Mouse (Mus musculus) embryonic facial prominence, embryonic 10.5 days (tissue): ENCODE results near the gene Arid1b. TPM values are rescaled to one million over a fixed set of nuclear protein-coding genes. Genes with fewer than 3 reads are reported as not detected.

Source experiments
- DNase-seq: peaks from one replicate; pipeline ENCODE4 v3.0.0-alpha.2; 2017; ENCODE audit warnings: low spot score
- H3K27ac ChIP-seq: fragments of 300-500 bp; sonication (generic); replicated peaks from 2 replicates; pipeline ENCODE4 v1.5.1; 2016; ENCODE audit warnings: mild to moderate bottlenecking
- H3K27me3 ChIP-seq: fragments of 300-500 bp; sonication (generic); replicated peaks from 2 replicates; pipeline ENCODE4 v1.6.1; 2016; ENCODE audit warnings: low read depth, mild to moderate bottlenecking; ENCODE audit not compliant: poor library complexity, severe bottlenecking
- H3K36me3 ChIP-seq: fragments of 300-500 bp; sonication (generic); replicated peaks from 2 replicates; pipeline ENCODE4 v1.6.1; 2016; ENCODE audit warnings: mild to moderate bottlenecking, moderate library complexity
- H3K4me1 ChIP-seq: fragments of 300-500 bp; sonication (generic); 2 replicates; pipeline ENCODE4 v1.6.1; 2016
- H3K4me3 ChIP-seq: fragments of 300-500 bp; sonication (generic); 2 replicates; pipeline ENCODE4 v1.5.1; 2016; ENCODE audit warnings: mild to moderate bottlenecking, moderate library complexity
- H3K9me3 ChIP-seq: fragments of 300-500 bp; sonication (generic); 2 replicates; pipeline ENCODE4 v1.6.1; 2016; ENCODE audit warnings: mild to moderate bottlenecking
- WGBS: fragments of 180-500 bp; shearing (Covaris S2); methylation state at CpG from one replicate; pipeline ENCODE4 v1.1.7; 2016; 5-methylcytosine and 5-hydroxymethylcytosine counted together
- polyA plus RNA-seq: library from polyadenylated mRNA; unstranded; fragments of >200 nt; fragmentation: Nextera tagmentation; extraction: Ambion mirVana; gene quantifications from 2 replicates; pipeline ENCODE4 v1.2.1, GENCODE M21; 2016

Arid1b gene
- polyA plus RNA-seq, 1 experiment from 2014 or later, result 12.4 TPM

DNA sequence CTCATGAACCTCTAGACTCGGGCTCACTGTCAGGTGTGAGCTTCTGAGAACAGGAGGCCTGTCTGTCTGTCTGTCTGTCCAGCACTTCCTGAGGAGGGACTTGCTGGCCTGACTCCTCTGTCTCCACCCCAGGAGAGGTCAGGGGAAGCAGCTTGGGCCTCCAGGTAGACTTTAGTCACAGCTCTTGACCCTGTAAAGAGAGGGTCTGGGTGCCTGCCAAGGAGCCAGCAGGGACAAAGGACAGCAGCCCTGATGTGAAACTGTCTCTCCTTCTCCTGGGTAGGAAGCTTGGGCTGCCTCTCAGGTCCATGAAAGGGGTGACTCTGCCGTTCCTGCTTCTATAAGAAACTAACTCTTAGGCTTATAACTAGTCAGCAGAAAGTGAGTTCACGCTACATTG, 143.8 kb downstream of the Arid1b start:
- peak overlapping the region; percentile 67 for H3K27ac ChIP-seq
- no peaks in the 10 kb centered on the region for H3K27me3 ChIP-seq
- no peak for DNase-seq
- H3K9me3 ChIP-seq, result no peaks in the 10 kb centered on the region
- H3K36me3 ChIP-seq, result peaks cover 2% of the 10 kb centered on the region; the same call in 1 of the 2 replicates
- no peak overlapping the region for H3K4me3 ChIP-seq
- H3K4me1 ChIP-seq, result peaks cover 29% of the 10 kb centered on the region
- WGBS, result 82% methylated on average over 3 of the region's 3 CpGs

DNA sequence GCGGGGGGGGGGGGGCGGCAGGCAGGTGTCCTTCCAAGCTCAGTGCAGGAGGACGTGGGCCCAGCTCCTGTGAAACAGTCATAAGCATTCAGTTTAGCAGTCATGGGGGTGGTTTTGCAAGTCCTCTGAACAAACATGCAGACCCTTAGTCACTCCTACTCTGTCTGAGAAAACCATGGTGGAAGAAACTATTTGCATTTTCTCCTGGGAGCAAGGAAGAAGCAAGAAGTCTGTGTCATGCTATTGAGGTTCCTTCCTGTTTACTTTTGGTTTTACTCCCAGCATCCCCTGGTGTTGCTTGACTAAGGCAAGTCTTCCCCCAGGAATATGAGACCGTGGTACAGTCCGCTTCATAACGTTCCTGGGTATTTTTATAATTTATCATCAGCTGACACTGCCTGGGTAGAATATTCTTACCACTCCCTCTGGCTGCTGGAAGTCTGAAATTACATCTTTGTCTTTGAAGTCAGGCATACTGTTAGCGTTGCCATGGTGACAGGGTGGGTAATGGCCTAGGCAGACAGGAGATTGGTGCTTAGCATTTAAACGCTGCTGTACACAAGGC, 144.6 kb downstream of the Arid1b start:
- peaks cover 29% of the 10 kb centered on the region for H3K4me1 ChIP-seq
- H3K9me3 ChIP-seq, result no peaks in the 10 kb centered on the region
- no peaks in the 10 kb centered on the region for H3K27me3 ChIP-seq
- H3K36me3 ChIP-seq, result peaks cover 2% of the 10 kb centered on the region; the same call in 1 of the 2 replicates
- DNase-seq, result peak; percentile 74
- 41% methylated on average over 8 of the region's 8 CpGs for WGBS
- H3K4me3 ChIP-seq, result no peak overlapping the region
- H3K27ac ChIP-seq, result peak overlapping the region; percentile 40; the same call in 1 of the 2 replicates

DNA sequence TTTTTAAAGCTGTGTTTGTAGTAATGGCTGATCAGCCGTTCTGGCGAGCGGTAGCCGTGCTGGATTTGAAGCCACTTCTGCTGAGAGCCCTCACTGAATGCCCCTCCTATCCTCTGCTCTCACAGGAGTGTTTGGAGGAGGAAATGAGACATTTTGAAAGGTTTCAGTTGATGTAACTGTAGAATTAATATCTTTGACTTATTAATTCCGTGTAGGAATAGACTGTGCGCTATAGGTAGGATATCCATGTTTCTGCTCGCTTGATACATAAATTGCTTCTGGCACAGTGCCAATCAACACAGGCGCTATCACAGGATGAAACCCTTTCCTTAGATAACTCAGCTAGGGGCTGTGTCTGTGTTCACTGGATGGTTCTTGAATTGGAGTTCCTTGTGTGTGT, 145.4 kb downstream of the Arid1b start:
- Histone ChIP-seq H3K27me3 (no peaks in the 10 kb centered on the region), H3K27ac (no peak overlapping the region), H3K4me3 (no peak overlapping the region), H3K36me3 (no peaks in the 10 kb centered on the region), H3K4me1 (peaks cover 27% of the 10 kb centered on the region), H3K9me3 (no peaks in the 10 kb centered on the region)
- no peak for DNase-seq
- 82% methylated on average over 8 of the region's 8 CpGs for WGBS

DNA sequence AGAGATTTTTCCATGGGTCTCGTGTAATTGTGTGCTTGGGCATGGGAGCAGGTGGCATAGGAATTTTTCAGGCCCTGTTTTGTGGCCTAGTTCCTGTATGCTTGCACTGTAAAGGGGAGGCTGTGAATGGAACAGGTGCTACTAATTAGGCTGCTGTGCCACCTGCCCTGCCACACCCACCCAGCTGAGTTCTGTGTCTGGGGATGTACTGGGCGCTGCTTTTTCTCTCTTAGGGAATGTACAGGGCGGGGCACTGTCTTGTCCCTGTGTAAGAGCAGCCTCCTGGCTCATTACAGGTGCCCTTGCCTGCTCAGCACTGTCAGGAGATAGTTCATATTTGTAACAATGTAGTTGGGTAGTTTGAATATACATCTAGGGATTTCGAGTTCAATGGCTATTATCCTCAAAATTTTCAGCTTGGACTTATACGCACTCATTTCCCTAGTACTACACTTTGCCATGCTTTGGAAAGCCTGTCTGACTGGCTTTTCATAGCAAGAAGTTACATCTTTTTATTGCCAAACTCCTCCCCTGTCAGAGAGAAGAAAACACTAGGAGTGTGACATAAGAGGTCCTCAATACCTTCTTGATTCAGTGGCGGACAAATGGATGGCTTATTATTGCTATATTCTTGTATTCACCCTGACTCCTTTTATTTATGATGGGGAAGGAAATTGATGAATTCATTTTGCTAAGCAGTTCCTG, 149.8 kb downstream of the Arid1b start:
- DNase-seq, result no peak
- Histone ChIP-seq H3K9me3 (no peaks in the 10 kb centered on the region), H3K27me3 (no peaks in the 10 kb centered on the region), H3K36me3 (no peaks in the 10 kb centered on the region), H3K4me1 (peaks cover 13% of the 10 kb centered on the region), H3K27ac (no peak overlapping the region), H3K4me3 (no peak overlapping the region)
- 89% methylated on average over 6 of the region's 6 CpGs for WGBS

DNA sequence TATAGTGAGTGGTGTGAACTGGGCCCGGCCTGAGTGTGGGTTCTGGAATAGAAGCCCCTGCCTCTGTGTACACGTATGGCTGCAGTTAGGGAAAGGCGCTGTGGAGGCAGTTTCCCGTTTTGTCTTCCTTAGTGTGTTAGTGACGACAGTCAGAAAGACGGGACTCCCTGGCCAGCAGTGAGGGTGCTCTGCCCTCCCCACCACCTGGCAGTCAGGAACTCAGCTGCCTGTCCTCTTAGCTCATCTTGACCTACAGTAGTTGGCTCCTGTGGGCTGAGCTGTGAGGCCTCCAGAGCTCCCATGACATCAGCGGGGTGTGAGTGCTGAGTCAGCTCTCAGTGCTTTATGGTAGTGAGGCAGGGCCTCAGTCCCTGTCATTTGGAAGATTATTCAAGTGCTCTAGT, 156.5 kb downstream of the Arid1b start:
- no peak overlapping the region for H3K27ac ChIP-seq
- H3K27me3 ChIP-seq, result no peaks in the 10 kb centered on the region
- no peaks in the 10 kb centered on the region for H3K9me3 ChIP-seq
- peaks cover 14% of the 10 kb centered on the region; the same call in 1 of the 2 replicates for H3K4me1 ChIP-seq
- no peak for DNase-seq
- 70% methylated on average over 7 of the region's 7 CpGs for WGBS
- H3K4me3 ChIP-seq, result no peak overlapping the region
- no peaks in the 10 kb centered on the region for H3K36me3 ChIP-seq

DNA sequence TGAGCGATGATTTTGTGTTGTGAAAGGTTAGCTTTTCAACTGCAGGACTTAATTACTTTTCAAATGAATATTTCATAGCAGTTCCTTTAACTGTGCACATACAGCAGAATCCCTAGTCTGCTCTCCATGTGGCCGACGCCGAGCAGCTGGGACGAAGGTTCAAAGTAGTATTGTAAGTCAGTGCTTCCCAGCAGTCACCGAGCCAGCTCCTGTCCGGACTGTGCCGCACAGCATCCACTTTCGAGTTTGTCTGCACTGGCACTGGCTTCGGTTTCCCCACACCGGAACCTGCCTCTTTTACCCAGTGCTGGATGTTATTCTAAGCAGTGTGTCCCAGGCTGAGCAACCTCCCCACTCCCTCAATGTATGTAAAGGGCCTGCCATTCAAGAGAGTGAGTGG, 157.7 kb downstream of the Arid1b start:
- DNase-seq, result no peak
- Histone ChIP-seq H3K36me3 (no peaks in the 10 kb centered on the region), H3K4me1 (peaks cover 15% of the 10 kb centered on the region; the same call in 1 of the 2 replicates), H3K27me3 (no peaks in the 10 kb centered on the region), H3K27ac (no peak overlapping the region), H3K9me3 (no peaks in the 10 kb centered on the region), H3K4me3 (no peak overlapping the region)
- WGBS, result 80% methylated on average over 11 of the region's 11 CpGs

DNA sequence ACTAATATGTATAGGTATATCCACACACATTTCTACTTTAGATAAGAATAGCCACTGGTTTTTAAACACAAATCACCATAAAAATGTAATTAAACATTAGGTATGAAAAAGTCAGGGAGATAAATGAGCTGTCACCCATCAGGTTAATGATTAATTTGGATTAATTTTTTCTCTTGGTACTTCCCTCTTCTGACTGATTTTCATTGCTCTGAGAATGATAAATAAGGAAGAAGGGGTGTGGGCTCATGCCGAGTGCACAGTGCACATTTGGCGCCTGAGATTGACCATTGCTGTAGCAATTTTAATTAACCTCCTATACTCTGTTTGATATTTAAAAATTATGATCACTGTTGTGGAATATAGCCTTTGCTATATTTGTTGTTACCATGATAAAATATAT, 159.3 kb downstream of the Arid1b start:
- 91% methylated on average over 2 of the region's 2 CpGs for WGBS
- no peaks in the 10 kb centered on the region for H3K27me3 ChIP-seq
- H3K36me3 ChIP-seq, result no peaks in the 10 kb centered on the region
- no peak for DNase-seq
- H3K27ac ChIP-seq, result no peak overlapping the region
- H3K9me3 ChIP-seq, result no peaks in the 10 kb centered on the region
- no peak overlapping the region for H3K4me3 ChIP-seq
- peaks cover 21% of the 10 kb centered on the region; the same call in 1 of the 2 replicates for H3K4me1 ChIP-seq

DNA sequence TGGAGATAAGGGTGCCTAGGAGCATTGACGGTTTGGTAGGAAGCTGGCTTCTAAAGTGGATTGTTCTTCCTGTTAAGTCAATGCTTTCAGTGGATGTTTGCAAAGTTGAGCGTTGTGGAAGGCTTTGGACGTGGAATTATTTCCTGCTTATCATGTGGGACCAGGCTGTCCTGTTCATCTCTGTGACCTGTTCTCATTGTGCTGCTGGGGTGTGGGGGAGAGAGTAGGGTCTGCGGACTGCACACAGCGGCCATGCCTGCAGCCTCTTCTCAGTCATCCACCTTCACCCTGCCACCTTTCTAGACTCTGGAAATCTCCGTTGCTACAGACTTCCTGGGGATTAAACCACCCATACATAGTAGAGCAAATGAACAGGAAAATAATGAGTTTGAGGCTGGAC, 160.2 kb downstream of the Arid1b start:
- Histone ChIP-seq H3K4me1 (peaks cover 21% of the 10 kb centered on the region; the same call in 1 of the 2 replicates), H3K9me3 (no peaks in the 10 kb centered on the region), H3K27ac (no peak overlapping the region), H3K27me3 (no peaks in the 10 kb centered on the region), H3K4me3 (no peak overlapping the region), H3K36me3 (peaks cover 2% of the 10 kb centered on the region; the same call in 1 of the 2 replicates)
- DNase-seq, result no peak
- 83% methylated on average over 6 of the region's 6 CpGs for WGBS

DNA sequence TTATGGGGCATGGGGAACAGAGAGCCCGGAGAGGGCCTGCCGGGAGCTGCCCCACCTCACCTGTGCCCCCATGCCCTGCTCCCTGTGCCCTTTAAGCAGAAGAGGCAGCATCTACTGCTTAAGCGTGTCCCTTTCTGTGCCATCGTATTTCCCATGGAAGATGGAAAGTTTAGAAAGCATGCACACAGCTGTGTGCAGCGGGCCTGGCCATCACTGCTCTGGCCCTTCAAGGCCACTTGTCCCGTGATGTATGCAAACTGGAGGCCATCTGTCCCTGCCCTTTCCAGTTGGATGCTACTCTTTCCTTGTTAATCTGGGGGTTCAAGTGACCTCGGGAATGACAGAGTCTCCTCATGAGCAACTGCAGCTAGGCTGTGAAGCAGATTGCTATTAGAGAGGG, 163.5 kb downstream of the Arid1b start:
- Histone ChIP-seq H3K4me1 (0 out of 2 replicates have a peak, but pooled peaks cover 12% of the 10 kb centered on the region), H3K27ac (no peak overlapping the region), H3K36me3 (peaks cover 13% of the 10 kb centered on the region), H3K27me3 (no peaks in the 10 kb centered on the region), H3K9me3 (no peaks in the 10 kb centered on the region), H3K4me3 (no peak overlapping the region)
- DNase-seq, result no peak
- 89% methylated on average over 7 of the region's 7 CpGs for WGBS

DNA sequence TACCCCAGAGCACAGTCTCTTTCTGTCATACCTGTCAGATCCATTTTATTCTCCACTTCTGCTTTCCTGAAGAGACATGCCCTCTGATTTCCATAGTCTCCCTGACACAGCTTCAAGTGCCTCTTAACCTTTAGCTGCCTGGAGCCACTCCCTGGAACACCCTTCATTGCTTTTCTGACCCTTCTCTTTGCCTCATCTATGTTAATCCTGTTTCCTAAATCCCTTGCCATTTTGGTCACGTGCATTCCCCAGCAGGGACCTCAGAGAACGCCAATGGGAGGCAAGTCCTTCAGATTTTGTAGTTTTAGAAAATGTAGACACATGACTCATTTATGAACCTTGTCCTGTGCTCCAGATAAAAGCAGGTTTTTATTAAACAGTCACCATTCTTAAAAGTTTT, 168.4 kb downstream of the Arid1b start:
- Histone ChIP-seq H3K4me1 (peaks cover 23% of the 10 kb centered on the region; the same call in 1 of the 2 replicates), H3K4me3 (no peak overlapping the region), H3K27ac (no peak overlapping the region), H3K27me3 (no peaks in the 10 kb centered on the region), H3K36me3 (peaks cover 13% of the 10 kb centered on the region), H3K9me3 (no peaks in the 10 kb centered on the region)
- no peak for DNase-seq
- 55% methylated on average over 2 of the region's 2 CpGs for WGBS

DNA sequence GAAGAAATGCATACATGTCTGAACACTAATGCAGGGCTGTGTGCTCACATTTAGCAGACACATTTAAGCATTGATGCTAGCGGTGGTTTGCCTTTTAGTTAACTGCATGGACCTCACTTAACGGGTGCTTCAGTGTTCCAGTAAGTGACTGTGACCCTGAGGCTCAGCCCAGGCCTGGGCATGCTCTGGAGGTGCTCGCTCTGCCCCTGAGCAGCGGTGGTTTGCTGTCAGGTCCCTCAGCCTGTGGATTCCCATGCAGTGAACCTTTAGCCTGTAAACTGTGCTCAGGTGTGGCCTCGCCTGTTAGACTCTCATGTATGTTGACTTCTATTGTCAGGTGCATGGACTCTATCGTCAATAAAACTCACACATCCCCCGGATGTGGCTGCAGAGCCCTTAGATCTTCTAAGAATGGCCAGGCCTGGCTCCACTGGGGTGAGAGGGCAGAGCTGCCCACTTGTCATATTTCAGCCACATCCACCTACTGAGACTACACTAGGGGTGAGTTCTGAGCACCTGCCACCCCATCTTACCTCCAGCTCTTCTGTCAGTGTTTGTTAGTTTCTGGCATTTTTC, 169.2 kb downstream of the Arid1b start:
- peaks cover 13% of the 10 kb centered on the region for H3K36me3 ChIP-seq
- H3K27ac ChIP-seq, result no peak overlapping the region
- DNase-seq, result no peak
- H3K4me3 ChIP-seq, result no peak overlapping the region
- H3K9me3 ChIP-seq, result no peaks in the 10 kb centered on the region
- 84% methylated on average over 7 of the region's 7 CpGs for WGBS
- peaks cover 20% of the 10 kb centered on the region; the same call in 1 of the 2 replicates for H3K4me1 ChIP-seq
- no peaks in the 10 kb centered on the region for H3K27me3 ChIP-seq

DNA sequence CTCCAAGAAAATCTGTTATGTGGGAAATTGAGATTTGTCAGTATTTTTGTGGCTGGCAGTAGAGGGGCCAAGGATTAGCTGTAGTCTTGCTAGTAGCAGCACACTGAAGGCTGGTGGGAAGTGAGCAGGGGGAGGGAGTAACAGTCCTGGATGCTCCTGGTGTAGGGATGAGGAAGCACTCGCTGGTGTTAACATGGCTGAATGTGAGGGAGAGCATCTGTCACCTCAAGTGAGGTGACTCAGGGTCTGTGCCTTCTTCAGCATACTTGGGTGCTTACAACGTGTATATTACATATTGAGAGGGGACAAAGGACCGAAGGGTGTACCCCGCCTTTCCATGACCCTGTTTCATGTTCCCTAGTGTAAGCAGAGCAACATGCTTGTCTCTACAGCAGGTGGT, 170.7 kb downstream of the Arid1b start:
- Histone ChIP-seq H3K27me3 (no peaks in the 10 kb centered on the region), H3K36me3 (peaks cover 7% of the 10 kb centered on the region), H3K4me1 (peaks cover 27% of the 10 kb centered on the region), H3K27ac (no peak overlapping the region), H3K9me3 (no peaks in the 10 kb centered on the region), H3K4me3 (no peak overlapping the region)
- DNase-seq, result no peak
- WGBS, result 89% methylated on average over 4 of the region's 4 CpGs
